Mouse (Mus musculus): ENCODE measurements around the gene Best3. TPM values are rescaled to one million over a fixed set of nuclear protein-coding genes. Genes with fewer than 3 reads are reported as not detected.
"Not testable (repeated sequence)": the region's sequence is repeated elsewhere in the genome, so short reads cannot be mapped to it uniquely, and the experiment has no call there.

The Best3 gene
- polyA plus RNA-seq, 1 experiment from 2014 or later: 0.05 TPM

GRCm38 (mm10) chr10:117043497-117044166 lies 57.5 kb downstream of the Best3 start:
- H3K27ac ChIP-seq; ATAC-seq (ENCODE audit: insufficient read depth, low FRiP score, low read depth); H3K4me1 ChIP-seq; H3K27me3 ChIP-seq (replicated peaks); H3K36me3 ChIP-seq; H3K9ac ChIP-seq; H3K9me3 ChIP-seq: not testable (repeated sequence)
- 0 out of 2 replicates have a peak overlapping the region, but pooled peaks have one; percentile 5 for H3K4me3 ChIP-seq (replicated peaks)
- H3K4me2 ChIP-seq: peak overlapping the region; percentile 29
- 30% methylated on average over 16 of the region's 16 CpGs for WGBS

- 0 out of 2 replicates have a peak, but pooled peaks cover 8% of the 10 kb centered on the region for H3K4me1 ChIP-seq
- H3K9ac ChIP-seq: no peak within 1 kb of the TSS
- H3K9me3 ChIP-seq: no peaks in the 10 kb centered on the region
- 37% methylated on average over 40 of the region's 40 CpGs for WGBS
- peaks cover 6% of the 10 kb centered on the region for H3K36me3 ChIP-seq
- peak within 1 kb of the TSS; percentile 29 for H3K4me2 ChIP-seq
- peak; percentile 29; the same call in 1 of the 2 replicates for ATAC-seq (ENCODE audit: insufficient read depth, low FRiP score, low read depth)
- H3K4me3 ChIP-seq (replicated peaks): peak within 1 kb of the TSS; percentile 0; the same call in 1 of the 2 replicates
- no peaks in the 10 kb centered on the region for H3K27me3 ChIP-seq (replicated peaks)
- H3K27ac ChIP-seq: no peak within 1 kb of the TSS
Measured at GRCm38 (mm10) chr10:117045175-117046056, 59.3 kb downstream of the Best3 start, which contains the start of gene Lrrc10. Gene Lrrc10, plus strand, starts transcription at chr10:117045341.

DNA sequence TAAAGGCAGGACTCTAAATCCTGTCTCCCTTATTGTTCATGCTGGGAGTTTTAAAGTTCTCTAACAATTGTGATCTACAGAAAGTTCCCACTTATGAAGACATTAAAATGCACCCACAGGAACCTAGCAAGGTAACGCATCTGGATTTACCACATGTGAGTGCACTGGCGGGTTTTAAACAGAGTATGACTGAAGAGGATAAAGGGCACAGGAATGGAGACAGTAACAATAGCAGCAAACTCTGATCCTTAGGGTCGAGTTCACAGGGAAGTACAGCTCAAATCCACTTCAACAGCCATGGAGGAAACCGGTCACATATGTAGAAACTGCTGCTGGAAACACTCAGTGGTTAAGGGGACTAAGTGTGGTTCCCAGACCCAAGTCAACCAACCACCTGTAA lies 63.1 kb downstream of the Best3 start:
- Histone ChIP-seq H3K27ac (no peak overlapping the region), H3K4me1 (0 out of 2 replicates have a peak, but pooled peaks cover 8% of the 10 kb centered on the region), H3K9me3 (no peaks in the 10 kb centered on the region), H3K36me3 (peaks cover 37% of the 10 kb centered on the region), H3K4me3 (replicated peaks) (no peak overlapping the region), H3K4me2 (no peak overlapping the region), H3K27me3 (replicated peaks) (no peaks in the 10 kb centered on the region), H3K9ac (no peak overlapping the region)
- 81% methylated on average over 4 of the region's 4 CpGs for WGBS
- ATAC-seq (ENCODE audit: insufficient read depth, low FRiP score, low read depth): no peak

DNA sequence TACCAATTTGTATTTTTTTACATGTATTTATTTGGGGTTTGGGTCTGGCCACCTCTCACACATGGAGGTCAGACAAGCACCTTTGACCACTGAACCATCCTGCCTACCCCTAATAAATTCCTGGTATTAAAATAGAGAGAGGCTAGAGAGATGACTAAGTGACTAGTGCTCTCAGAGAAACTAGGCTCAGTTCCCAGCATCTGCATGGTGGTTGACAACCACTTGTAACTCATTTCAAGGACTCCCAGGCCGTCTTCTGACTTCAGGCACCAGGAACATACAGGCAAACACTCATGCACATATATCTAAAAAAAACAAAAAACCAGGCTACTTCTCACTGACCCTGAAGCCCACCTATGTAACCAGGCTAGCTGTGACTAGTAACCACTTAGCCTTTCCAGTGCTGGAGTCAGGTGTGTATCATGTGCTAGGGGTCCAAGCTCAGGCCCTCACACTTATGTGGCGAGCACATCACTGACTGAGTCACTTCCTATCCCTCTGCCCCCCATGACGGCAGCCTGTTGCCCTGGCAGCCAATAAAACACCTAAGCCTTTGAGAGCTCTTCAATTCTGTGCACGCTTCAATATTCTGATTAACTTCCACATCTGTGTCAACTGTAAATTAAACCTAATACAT lies 64.0 kb downstream of the Best3 start:
- Histone ChIP-seq H3K9me3 (no peaks in the 10 kb centered on the region), H3K27me3 (replicated peaks) (no peaks in the 10 kb centered on the region), H3K4me3 (replicated peaks) (no peak overlapping the region), H3K9ac (no peak overlapping the region), H3K27ac (no peak overlapping the region), H3K4me2 (no peak overlapping the region), H3K36me3 (peaks cover 42% of the 10 kb centered on the region), H3K4me1 (0 out of 2 replicates have a peak, but pooled peaks cover 8% of the 10 kb centered on the region)
- 76% methylated on average over 4 of the region's 4 CpGs for WGBS
- no peak for ATAC-seq (ENCODE audit: insufficient read depth, low FRiP score, low read depth)

DNA sequence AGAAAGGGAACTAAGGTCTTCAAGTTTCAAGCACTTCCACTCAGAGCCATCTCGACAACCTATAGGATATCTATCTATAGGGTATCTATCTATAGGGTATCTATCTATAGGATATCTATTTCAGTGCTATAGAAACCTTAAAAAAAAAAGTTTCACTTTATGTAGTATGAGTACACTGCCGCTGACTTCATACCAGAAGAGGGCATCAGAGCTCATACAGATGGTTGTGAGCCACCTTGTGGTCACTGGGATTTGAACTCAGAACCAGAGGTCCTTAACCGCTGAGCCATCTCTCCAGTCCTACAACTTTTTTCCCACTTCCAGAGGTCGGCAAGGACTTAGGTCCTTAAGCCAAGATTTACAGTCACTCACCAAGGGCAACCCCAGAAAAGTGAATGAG lies 69.6 kb downstream of the Best3 start:
- H3K4me2 ChIP-seq: no peak overlapping the region
- no peaks in the 10 kb centered on the region for H3K27me3 ChIP-seq (replicated peaks)
- H3K36me3 ChIP-seq: peaks cover 74% of the 10 kb centered on the region
- H3K4me3 ChIP-seq (replicated peaks): no peak overlapping the region
- 93% methylated on average over 4 of the region's 4 CpGs for WGBS
- H3K9me3 ChIP-seq: no peaks in the 10 kb centered on the region
- no peak overlapping the region for H3K27ac ChIP-seq
- H3K9ac ChIP-seq: no peak overlapping the region
- no peak for ATAC-seq (ENCODE audit: insufficient read depth, low FRiP score, low read depth)
- H3K4me1 ChIP-seq: no peaks in the 10 kb centered on the region

DNA sequence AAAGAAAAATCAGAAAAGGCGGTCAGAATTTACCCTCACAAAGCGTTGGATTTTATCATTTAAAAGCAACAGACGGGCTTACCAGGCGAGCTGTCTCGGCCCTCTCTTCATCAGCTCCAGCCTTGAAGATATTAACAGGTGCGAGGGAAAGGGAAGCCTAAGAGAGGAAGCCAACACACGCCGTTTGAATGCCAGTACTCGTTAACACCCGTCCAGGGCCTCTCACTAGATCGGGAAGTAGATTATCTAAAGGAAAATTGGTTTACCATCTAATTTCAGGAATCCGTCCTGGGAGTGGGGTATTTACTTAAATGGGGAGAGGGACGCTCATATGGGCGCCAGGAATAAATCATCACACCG lies 76.8 kb downstream of the Best3 start:
- Histone ChIP-seq H3K4me2 (peak overlapping the region; percentile 86), H3K27ac (peak overlapping the region; percentile 91), H3K9me3 (no peaks in the 10 kb centered on the region), H3K4me3 (replicated peaks) (peak overlapping the region; percentile 100), H3K36me3 (peaks cover 33% of the 10 kb centered on the region), H3K9ac (peak overlapping the region; percentile 95), H3K27me3 (replicated peaks) (no peaks in the 10 kb centered on the region), H3K4me1 (peaks cover 5% of the 10 kb centered on the region; the same call in 1 of the 2 replicates)
- ATAC-seq (ENCODE audit: insufficient read depth, low FRiP score, low read depth): no peak
- 2% methylated on average over 15 of the region's 15 CpGs for WGBS

DNA sequence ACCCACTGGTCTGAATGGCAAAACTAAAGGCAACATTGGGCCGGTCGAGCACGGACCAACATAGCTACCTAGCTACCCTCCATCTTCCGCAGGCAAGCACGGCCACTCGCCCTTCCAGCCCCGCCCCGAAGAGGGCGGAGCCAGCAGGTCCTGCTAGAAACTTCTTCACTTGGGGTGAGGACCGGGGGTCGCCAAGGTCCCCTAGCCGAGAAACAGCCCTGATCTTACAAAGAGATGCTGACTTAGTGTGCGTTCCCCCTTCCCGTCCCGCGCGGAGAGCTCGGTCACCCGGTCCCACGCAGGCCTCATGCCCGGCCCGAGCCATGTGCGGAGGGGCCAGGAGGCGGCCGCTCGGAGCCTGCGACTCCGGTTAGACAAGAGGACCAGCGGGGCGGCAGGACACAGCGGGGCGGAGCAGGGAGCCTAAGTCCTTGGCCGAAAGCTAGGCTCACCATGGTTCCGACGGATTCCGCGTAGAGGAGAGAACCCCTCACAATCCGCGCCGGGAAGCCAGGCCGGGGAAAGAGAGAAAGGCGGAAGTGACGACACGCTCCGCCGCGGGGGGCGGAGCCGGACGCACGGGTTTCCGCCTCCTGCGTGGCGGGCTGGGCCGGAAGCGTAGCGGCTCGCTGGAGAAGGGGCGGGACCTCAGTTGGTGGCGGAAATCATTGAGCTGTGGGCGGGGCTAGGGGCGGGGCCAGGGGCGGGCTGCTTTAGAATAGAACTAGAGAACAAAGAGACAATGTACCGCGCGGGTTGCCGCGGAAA lies 77.3 kb downstream of the Best3 start, which contains the start of gene Cct2:
Gene Cct2, minus strand, starts transcription at position 561 of the 768 bp plus-strand sequence.
- H3K27me3 ChIP-seq (replicated peaks): no peaks in the 10 kb centered on the region
- peak within 1 kb of the TSS; percentile 91 for H3K27ac ChIP-seq
- H3K4me2 ChIP-seq: peak within 1 kb of the TSS; percentile 86
- ATAC-seq (ENCODE audit: insufficient read depth, low FRiP score, low read depth): peak; percentile 94
- H3K9ac ChIP-seq: peak within 1 kb of the TSS; percentile 95
- H3K4me3 ChIP-seq (replicated peaks): peak within 1 kb of the TSS; percentile 100
- H3K4me1 ChIP-seq: peaks cover 5% of the 10 kb centered on the region; the same call in 1 of the 2 replicates
- under 1% methylated on average over 68 of the region's 68 CpGs for whole genome bisulfite sequencing
- H3K9me3 ChIP-seq: no peaks in the 10 kb centered on the region
- peaks cover 30% of the 10 kb centered on the region for H3K36me3 ChIP-seq

DNA sequence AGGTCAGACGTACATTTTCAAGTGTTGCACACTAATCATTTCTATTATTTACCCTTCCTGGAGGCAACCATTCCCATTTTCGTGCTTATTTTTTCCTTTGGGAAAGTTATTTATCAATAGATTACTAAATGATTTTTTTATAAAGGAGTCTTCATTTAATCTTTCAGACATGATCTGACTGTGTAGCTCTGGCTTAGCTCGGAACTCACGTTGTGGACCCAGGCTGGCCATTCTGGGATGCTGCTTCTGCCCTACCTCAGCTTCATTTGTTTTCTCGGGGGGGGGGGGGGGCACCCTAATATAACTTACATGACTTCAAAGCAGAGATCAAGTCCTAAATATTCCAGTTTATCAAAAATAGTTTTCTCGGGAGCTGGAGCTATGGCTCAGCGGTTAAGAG lies 78.0 kb downstream of the Best3 start:
- Histone ChIP-seq H3K27me3 (replicated peaks) (no peaks in the 10 kb centered on the region), H3K4me2 (peak overlapping the region; percentile 56), H3K4me1 (peaks cover 5% of the 10 kb centered on the region; the same call in 1 of the 2 replicates), H3K36me3 (peaks cover 25% of the 10 kb centered on the region), H3K9me3 (no peaks in the 10 kb centered on the region), H3K27ac (peak overlapping the region; percentile 70), H3K4me3 (replicated peaks) (peak overlapping the region; percentile 100), H3K9ac (no peak overlapping the region; the same call in 1 of the 2 replicates)
- no peak for ATAC-seq (ENCODE audit: insufficient read depth, low FRiP score, low read depth)
- 6% methylated on average over 7 of the region's 7 CpGs for WGBS

GRCm38 (mm10) chr10:117069109-117069508 lies 83.0 kb downstream of the Best3 start:
- no peak overlapping the region for H3K27ac ChIP-seq
- 89% methylated on average over 3 of the region's 3 CpGs for WGBS
- no peak overlapping the region for H3K9ac ChIP-seq
- ATAC-seq (ENCODE audit: insufficient read depth, low FRiP score, low read depth): no peak
- H3K4me3 ChIP-seq (replicated peaks): no peak overlapping the region
- H3K4me1 ChIP-seq: no peaks in the 10 kb centered on the region
- H3K36me3 ChIP-seq: peaks cover 31% of the 10 kb centered on the region
- H3K9me3 ChIP-seq: no peaks in the 10 kb centered on the region
- H3K4me2 ChIP-seq: no peak overlapping the region
- no peaks in the 10 kb centered on the region for H3K27me3 ChIP-seq (replicated peaks)

- Histone ChIP-seq H3K9ac (no peak overlapping the region), H3K36me3 (peaks cover 48% of the 10 kb centered on the region), H3K4me3 (replicated peaks) (no peak overlapping the region), H3K27ac (no peak overlapping the region), H3K9me3 (no peaks in the 10 kb centered on the region), H3K27me3 (replicated peaks) (no peaks in the 10 kb centered on the region), H3K4me2 (no peak overlapping the region), H3K4me1 (no peaks in the 10 kb centered on the region)
- ATAC-seq (ENCODE audit: insufficient read depth, low FRiP score, low read depth): no peak
- WGBS: 89% methylated on average over 18 of the region's 18 CpGs
Measured at GRCm38 (mm10) chr10:117072191-117072888, 86.2 kb downstream of the Best3 start.

DNA sequence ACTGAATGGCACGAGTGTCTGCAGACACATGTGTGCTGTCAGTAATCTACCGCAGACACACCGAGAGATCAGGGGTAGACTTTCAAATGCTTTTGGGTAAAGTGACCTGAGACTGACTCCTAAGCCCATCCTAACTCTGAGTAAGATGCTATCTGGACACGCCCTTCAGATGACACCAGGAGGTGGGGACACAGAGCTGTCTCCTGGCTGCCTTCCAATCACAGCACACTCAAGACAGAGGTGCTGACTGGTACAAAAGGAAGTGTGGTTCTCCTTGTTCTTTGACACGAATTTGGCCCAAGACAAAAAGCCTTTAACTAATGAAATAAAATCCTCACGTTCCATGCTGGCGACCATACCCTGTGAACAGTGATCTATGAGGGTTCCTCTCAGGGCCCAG lies 87.1 kb downstream of the Best3 start:
- Histone ChIP-seq H3K27ac (no peak overlapping the region), H3K9me3 (no peaks in the 10 kb centered on the region), H3K9ac (no peak overlapping the region), H3K4me2 (no peak overlapping the region), H3K27me3 (replicated peaks) (no peaks in the 10 kb centered on the region), H3K36me3 (peaks cover 49% of the 10 kb centered on the region), H3K4me1 (no peaks in the 10 kb centered on the region), H3K4me3 (replicated peaks) (no peak overlapping the region)
- 84% methylated on average over 7 of the region's 7 CpGs for WGBS
- no peak for ATAC-seq (ENCODE audit: insufficient read depth, low FRiP score, low read depth)

All from stomach, embryonic 15.5 days (tissue).